Mouse (Mus musculus) WW6 (cell line): ENCODE data around the gene Tsc1.

Experiments used
- DNase-seq: peaks from one replicate; pipeline ENCODE4 v3.0.0-alpha.2; 2013; ENCODE audit warnings: low read depth, low spot score

Gene Tsc1

GRCm38 (mm10) chr2:28640461-28641424 lies at the start of gene Tsc1:
Tsc1 (plus strand) TSS chr2:28641228.
- DNase-seq: peak; percentile 90

- DNase-seq: no peak
Observed at GRCm38 (mm10) chr2:28591479-28591878, 49.5 kb upstream of the Tsc1 start.

- peak; percentile 58 for DNase-seq
Observed at GRCm38 (mm10) chr2:28592809-28593208, 48.2 kb upstream of the Tsc1 start.

DNA sequence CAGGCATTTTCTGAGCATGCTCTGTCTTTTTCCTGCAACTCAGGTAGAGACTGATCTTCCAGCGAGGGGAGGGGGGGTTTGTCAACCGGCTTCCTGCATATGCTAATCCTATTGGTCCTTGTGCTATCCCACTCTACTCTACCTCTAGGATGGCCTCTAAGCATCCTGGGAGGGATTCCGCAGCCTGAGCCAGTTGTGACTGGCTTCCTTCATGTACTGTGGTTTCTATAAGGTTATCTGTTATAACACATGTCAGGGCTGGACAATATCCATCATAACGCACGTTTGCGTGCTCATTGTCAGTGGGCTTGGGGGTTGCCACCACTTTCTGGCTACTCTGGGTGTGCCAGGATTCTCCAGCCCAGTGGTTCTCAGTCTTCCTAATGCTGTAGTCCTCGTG lies 45.0 kb upstream of the Tsc1 start:
- DNase-seq: no peak

- DNase-seq: peak; percentile 42
Observed at GRCm38 (mm10) chr2:28596998-28597397, 44.0 kb upstream of the Tsc1 start.

DNA sequence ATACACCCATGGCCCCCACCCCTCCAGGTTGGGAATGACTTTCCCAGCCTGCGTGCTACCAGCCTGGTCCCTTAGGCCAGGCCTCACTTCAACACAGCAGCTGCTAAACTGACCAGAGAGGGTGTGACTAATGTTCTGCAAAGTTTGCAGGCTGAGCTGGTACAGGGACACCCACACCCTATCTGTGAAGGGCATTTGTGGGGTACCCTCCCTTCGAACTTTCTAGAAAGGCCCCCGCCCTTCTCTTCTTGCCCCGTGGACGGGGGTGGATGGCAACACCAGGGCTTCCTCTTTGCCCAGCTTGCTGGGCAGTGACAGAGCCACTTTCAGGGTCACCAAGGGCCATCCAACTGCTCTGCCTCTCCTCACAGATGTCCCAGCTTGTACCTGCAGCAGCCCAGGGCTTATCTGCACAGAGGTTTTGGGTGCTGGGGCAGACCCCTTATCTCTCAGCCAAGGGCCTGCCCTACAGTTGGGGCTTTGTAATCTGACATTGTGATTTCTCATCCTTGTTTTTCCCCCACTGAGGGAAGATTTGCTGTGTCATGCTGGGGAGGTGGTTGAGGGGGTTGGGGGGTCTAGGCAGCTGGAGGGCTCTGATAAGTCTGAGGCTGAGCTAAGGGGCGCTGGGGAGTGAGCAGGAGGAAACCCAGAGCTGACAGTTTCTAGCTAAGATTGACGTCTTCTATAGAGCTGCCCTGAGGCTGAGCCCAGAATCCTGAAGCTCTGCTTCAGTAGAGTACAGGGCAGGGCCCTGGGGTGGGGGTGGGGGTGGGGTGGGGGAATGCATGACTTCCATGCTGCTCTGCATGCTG lies 43.1 kb upstream of the Tsc1 start:
- no peak for DNase-seq

DNA sequence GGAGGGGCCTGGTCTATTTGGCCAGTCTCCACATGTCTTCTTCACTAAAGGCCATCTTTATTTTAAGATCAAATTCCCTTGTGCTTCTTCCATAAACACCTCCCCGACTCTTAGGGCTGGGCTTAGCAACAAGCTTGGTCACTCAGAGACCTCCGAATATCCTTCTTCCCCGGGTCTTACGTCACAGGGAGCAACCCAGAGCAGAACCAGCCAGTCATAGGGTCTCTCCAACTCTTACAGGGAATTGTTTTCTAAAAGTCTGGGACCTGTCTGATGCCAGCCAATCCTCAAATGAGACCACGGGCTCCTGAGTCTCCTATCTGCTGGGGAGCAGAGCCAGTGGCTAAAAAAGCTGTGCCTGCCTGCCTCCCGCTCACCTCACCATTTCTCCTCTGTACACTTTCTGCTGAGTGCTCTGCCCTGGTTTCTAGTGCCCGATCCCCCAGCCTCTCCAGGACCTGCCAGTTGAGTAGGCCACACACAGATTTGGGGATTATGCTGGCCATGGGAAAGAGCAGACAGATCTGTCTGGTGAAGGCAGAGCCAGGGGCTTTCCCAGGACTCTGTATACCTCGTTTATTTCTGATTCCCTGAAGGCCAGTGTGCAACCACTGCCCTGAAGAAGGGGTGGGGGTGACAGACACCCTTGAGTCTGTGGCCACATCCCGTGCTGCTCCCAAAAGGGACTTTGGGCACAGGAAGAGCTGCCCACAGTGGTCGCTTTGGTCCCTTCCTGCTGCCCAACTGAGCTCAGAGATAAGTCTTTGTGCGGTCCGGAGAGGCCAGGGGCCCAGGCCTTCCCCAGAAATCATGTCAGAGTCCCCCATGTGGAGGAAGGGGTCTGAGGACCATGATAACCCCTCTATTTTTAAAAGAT lies 42.1 kb upstream of the Tsc1 start:
- no peak for DNase-seq

DNA sequence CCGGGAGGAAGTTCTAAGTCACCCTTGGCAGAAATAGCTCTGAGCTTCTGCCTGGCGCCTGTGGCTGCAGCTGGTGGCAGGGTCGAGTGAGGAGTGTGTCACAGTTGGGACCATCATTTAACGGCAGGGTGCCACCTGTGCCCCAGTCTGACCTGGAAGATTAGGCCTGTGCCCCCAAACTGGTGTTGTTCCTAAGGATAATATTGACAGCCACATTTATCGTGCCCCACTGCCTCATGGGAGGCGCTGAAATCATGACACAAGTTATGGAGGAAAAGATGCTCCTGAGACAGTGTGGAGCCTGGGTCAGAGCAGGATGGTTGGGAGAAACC lies 41.5 kb upstream of the Tsc1 start:
- no peak for DNase-seq

DNA sequence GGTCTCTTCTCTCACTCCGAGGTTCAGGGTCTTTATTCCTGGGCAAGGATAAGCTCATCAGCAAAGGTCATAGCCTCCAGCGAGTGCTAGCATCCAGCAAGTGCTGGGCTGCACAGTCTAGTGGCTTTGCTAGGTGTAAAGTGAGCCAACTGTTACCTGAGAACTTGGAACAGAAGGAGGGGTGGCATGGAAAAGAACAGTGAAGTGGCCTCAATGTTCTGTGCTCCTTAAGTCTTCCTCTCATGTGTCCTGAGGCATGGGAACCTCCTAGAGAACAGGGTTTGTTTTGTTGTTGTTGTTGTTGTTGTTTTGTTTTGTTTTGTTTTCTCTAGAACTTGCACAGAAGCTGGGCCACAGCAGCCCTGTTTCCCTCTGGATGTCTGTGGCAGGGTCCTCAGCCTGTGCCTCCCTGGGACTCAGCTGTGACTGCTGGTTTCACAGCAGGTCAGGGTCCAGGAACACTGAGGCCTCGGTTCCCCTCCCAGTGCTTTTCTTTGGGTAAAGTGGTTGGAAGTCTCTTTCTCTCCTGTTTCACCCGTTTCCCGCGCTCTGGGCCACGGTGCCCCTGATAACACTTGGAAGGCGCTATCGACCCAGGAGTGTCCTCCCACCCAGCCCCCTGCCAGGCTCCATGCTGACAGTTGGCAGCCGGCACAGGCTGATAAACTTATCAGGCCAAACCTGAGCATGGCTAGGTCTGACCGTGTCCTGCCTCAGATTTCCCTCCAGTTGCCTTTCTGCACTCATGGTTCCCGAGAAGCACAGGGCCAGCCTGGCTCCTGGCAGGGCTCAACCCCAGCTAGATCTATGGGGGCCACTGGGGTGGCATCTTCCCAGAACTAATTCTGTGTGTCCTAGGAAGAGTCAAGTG lies 39.1 kb upstream of the Tsc1 start:
- DNase-seq: no peak

DNA sequence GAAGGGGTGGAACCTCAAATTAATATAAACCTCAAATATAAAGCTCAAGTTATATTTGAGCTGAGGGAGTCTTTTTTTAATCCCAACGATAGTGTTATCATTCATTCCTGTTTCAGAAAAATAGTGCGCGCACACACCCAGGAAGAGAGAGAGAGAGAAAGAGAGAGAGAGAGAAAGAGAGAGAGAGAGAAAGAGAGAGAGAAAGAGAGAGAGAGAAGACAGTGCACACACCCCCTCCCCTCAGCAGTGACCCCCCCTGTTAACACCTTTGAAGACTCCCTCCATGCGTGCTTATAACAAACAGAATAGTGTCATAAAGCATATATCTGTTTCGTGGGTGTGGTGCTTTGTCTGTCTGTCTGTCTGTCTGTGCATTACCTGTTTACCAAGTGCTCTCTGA lies 37.5 kb upstream of the Tsc1 start:
- DNase-seq: no peak

- no peak for DNase-seq
Observed at GRCm38 (mm10) chr2:28605789-28606541, 35.1 kb upstream of the Tsc1 start.

GRCm38 (mm10) chr2:28606601-28607340 lies 34.3 kb upstream of the Tsc1 start:
- DNase-seq: no peak

DNA sequence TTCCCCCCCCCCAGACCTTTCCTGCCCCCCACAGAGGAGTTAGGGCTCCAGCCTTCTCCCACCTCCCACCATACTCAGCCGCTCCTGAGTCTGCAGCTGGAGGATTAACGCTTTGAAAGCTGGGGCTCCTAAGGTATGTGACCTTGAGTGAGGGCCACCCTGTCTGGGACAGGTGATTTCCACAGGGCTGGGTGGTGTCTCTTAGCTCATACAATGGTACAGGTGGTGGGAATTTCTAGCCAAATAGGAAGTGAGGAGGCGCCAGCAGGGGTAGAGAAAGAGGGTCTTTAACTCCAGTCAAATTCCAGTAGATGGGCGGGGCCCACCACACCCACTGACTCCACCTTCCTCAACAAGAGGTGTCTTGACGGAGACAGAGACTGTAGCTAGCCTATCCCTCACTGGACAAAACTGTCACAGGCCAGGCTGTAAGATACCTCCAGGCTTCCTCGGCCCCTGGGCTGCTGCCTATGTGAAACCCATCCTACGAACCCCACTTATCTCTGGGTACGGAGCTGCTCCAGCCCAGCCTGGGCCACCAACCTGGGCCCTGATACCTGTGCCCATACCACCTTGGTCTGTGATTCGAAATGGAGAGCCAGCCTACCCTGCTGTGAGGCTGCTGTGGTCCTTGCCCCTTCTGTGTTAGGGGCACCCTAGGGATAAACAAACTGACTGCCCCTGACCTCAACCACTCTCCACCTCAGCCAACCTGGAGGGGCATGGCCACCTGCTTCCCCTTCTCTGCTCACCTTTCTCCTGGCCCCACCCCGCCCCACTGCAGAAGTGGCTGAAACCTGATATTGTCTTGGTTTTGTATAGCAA lies 33.5 kb upstream of the Tsc1 start:
- DNase-seq: peak; percentile 63

DNA sequence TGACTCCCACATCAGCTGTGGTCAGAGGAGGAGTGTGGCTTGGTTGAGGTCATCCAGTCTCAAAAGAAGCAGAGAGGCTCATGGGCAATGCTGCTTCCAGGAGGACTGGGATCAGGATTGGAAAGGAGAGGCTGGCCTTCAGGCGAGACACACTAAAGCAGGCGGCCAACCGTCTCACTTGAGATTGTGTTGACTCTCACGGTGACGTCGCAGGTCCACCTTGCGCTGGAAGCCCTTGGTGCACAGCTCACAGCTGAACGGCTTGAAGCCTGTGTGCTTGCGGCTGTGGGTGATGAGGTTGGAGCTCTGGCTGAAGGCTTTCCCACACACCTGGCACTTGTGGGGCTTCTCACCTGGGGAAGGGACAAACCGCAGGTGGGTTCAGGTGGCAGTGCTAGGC lies 31.2 kb upstream of the Tsc1 start:
- DNase-seq: no peak

DNA sequence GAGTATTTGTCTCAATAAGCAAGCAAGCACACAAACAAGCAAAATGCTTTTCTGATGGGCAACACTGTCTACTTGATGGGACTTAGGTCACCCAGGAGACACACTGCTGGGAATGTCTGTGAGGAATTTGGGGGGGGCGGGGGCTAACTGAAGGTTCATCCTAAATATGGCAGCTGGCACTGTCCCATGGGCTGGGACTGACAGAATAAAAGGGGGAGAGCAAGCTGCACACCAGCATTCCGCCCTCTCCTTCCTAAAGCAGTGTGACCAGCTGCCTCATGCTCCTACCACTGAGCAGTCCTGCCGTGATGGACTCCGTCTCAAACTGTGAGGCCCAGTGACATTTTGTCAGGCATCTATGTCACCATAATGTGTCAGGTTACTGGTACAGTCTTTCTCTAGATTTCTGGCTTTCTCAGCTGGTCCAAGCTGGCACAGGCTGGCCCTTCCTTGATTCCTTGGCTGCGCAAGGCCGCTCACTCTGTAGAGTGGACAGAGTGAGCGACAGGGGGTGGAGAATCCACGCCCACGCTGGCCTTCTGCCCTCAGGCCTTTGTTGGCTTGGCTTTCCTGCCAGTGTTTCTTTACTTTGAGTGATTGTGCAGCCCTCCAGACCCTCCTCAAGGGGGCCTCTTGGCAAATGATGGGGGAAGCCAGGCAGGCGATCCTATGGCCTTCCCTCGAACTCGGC lies 30.2 kb upstream of the Tsc1 start:
- DNase-seq: no peak

- no peak for DNase-seq
Observed at GRCm38 (mm10) chr2:28611407-28611787, 29.6 kb upstream of the Tsc1 start.

GRCm38 (mm10) chr2:28612436-28613063 lies 28.5 kb upstream of the Tsc1 start:
- DNase-seq: peak; percentile 59
